Mouse (Mus musculus) ES-E14 (cell line): ENCODE measurements around the gene Pck1. TPM values are rescaled to one million over a fixed set of nuclear protein-coding genes. Genes with fewer than 3 reads are reported as not detected.

ENCODE experiments used
- DNase-seq: peaks from one replicate; pipeline ENCODE4 v3.0.0-alpha.2; 2013; ENCODE audit warnings: low read depth, low spot score
- H3K27ac ChIP-seq: 2 replicates; pipeline ENCODE4 v1.5.1; 2012; ENCODE audit warnings: low read depth, mild to moderate bottlenecking, low read length, moderate library complexity, mixed read lengths; ENCODE audit not compliant: poor library complexity, insufficient read depth, severe bottlenecking
- H3K36me3 ChIP-seq: 2 replicates; pipeline ENCODE4 v1.6.1; 2012; ENCODE audit warnings: mild to moderate bottlenecking, low read length, moderate library complexity, mixed read lengths; ENCODE audit not compliant: control insufficient read depth, poor library complexity, insufficient read depth, severe bottlenecking
- H3K4me1 ChIP-seq, 2 experiments: fragments of 150-350 bp in 1 of 2; sonication (generic) in 1 of 2; 2 replicates each; pipeline ENCODE4 v1.6.1; 2012; ENCODE audit warnings: low read length in 2 of 2, mild to moderate bottlenecking in 1 of 2, mixed read lengths in 1 of 2; ENCODE audit not compliant: control insufficient read depth in 2 of 2, insufficient read depth in 2 of 2, poor library complexity in 1 of 2
- H3K4me3 ChIP-seq, 2 experiments: fragments of 150-350 bp in 1 of 2; sonication (generic) in 1 of 2; 2 replicates each; pipeline ENCODE4 v1.5.1; 2012; ENCODE audit warnings: low read length in 2 of 2, low read depth in 1 of 2, mild to moderate bottlenecking in 1 of 2, mixed read lengths in 1 of 2; ENCODE audit not compliant: insufficient read depth in 1 of 2, poor library complexity in 1 of 2, severe bottlenecking in 1 of 2
- H3K9ac ChIP-seq: 2 replicates; pipeline ENCODE4 v1.6.1; 2012; ENCODE audit warnings: low read depth, mild to moderate bottlenecking, low read length, mixed read lengths; ENCODE audit not compliant: poor library complexity, insufficient read depth, severe bottlenecking
- H3K9me3 ChIP-seq: fragments of 150-350 bp; sonication (generic); 2 replicates; pipeline ENCODE4 v1.6.1; 2012; ENCODE audit warnings: low read depth, mild to moderate bottlenecking, low read length; ENCODE audit not compliant: control insufficient read depth, insufficient read depth
- CHD2 ChIP-seq: IDR thresholded peaks from 2 replicates; pipeline ENCODE4 v1.6.1; 2014; ENCODE audit warnings: mild to moderate bottlenecking, low read depth, low read length, inconsistent platforms
- HCFC1 ChIP-seq: IDR thresholded peaks from 2 replicates; pipeline ENCODE4 v1.6.1; 2012; ENCODE audit warnings: low read length, inconsistent platforms, borderline replicate concordance; ENCODE audit not compliant: insufficient read depth
- MAFK ChIP-seq: IDR thresholded peaks from 2 replicates; pipeline ENCODE4 v1.6.1; 2014; ENCODE audit warnings: mild to moderate bottlenecking, low read depth, low read length, inconsistent platforms; ENCODE audit not compliant: insufficient read depth
- ZC3H11A ChIP-seq: IDR thresholded peaks from 2 replicates; pipeline ENCODE4 v1.6.1; 2012; ENCODE audit warnings: low read depth, mild to moderate bottlenecking, inconsistent platforms, low read length, borderline replicate concordance
- ZNF384 ChIP-seq: IDR thresholded peaks from 2 replicates; pipeline ENCODE4 v1.6.1; 2012; ENCODE audit warnings: low read depth, low read length, inconsistent platforms
- in situ Hi-C, 2 experiments: fragments of 600-800 bp; cut with MboI; formaldehyde crosslinking; loops; one replicate each; pipeline ENCODE4 v1.15.1; 2025; ENCODE audit warnings: low sequenced_read_pairs in 2 of 2, inconsistent platforms in 1 of 2; ENCODE audit not compliant: unreplicated experiment in 2 of 2
- total RNA-seq: library from RNA; depleted of rRNA; stranded (reverse); fragments of 300-350 nt; gene quantifications from 2 replicates; pipeline ENCODE4 v1.2.3, GENCODE M21; 2012

Gene Pck1
- total RNA-seq, 1 experiment: 0.22 TPM

- Histone ChIP-seq H3K9ac (no peak overlapping the region), H3K4me3 (no peak overlapping the region), H3K4me1 (no peaks in the 10 kb centered on the region), H3K27ac (no peak overlapping the region), H3K36me3 (no peaks in the 10 kb centered on the region), H3K9me3 (no peaks in the 10 kb centered on the region)
- no peak for TF ChIP-seq CHD2
- TF ChIP-seq MAFK: no peak
- no peak for TF ChIP-seq ZNF384
- no peak for TF ChIP-seq ZC3H11A
- TF ChIP-seq HCFC1: no peak
- no peak for DNase-seq
- in situ Hi-C loops: no loop called here
These were observed 28.7 kb upstream of the Pck1 start for GRCm38 (mm10) chr2:173124022-173124735.

GRCm38 (mm10) chr2:173126386-173126785, 26.5 kb upstream of the Pck1 start:
- no peak for TF ChIP-seq MAFK
- no peak for TF ChIP-seq ZC3H11A
- TF ChIP-seq HCFC1: no peak
- TF ChIP-seq ZNF384: no peak
- no peak for TF ChIP-seq CHD2
- H3K9me3 ChIP-seq: no peaks in the 10 kb centered on the region
- no peak for DNase-seq

GRCm38 (mm10) chr2:173129111-173129510, 23.7 kb upstream of the Pck1 start:
- in situ Hi-C loops: no loop called here
- H3K4me1 ChIP-seq: no peaks in the 10 kb centered on the region
- TF ChIP-seq HCFC1: no peak
- no peak for TF ChIP-seq ZC3H11A
- TF ChIP-seq MAFK: no peak
- no peak for TF ChIP-seq CHD2
- TF ChIP-seq ZNF384: no peak
- H3K4me3 ChIP-seq: no peak overlapping the region
- H3K9me3 ChIP-seq: no peaks in the 10 kb centered on the region
- H3K36me3 ChIP-seq: no peaks in the 10 kb centered on the region
- H3K9ac ChIP-seq: no peak overlapping the region
- H3K27ac ChIP-seq: no peak overlapping the region
- no peak for DNase-seq

More at GRCm38 (mm10) chr2:173126386-173126785, 26.5 kb upstream of the Pck1 start:
- Histone ChIP-seq H3K27ac (no peak overlapping the region), H3K9ac (no peak overlapping the region), H3K36me3 (no peaks in the 10 kb centered on the region), H3K4me1 (no peaks in the 10 kb centered on the region), H3K4me3 (no peak overlapping the region)
- in situ Hi-C loops: no loop called here

GRCm38 (mm10) chr2:173132262-173132661, 20.6 kb upstream of the Pck1 start:
- no peak for TF ChIP-seq ZNF384
- no peak for TF ChIP-seq HCFC1
- TF ChIP-seq ZC3H11A: no peak
- no peak for TF ChIP-seq MAFK
- no peak for TF ChIP-seq CHD2
- no peaks in the 10 kb centered on the region for H3K36me3 ChIP-seq
- H3K9ac ChIP-seq: no peak overlapping the region
- H3K9me3 ChIP-seq: no peaks in the 10 kb centered on the region
- no peak for DNase-seq
- H3K4me1 ChIP-seq: no peaks in the 10 kb centered on the region
- no peak overlapping the region for H3K27ac ChIP-seq
- no peak overlapping the region for H3K4me3 ChIP-seq
- in situ Hi-C loops: no loop called here
